Mouse (Mus musculus) stomach, postnatal 0 days (tissue): ENCODE results near the gene Fam114a1. TPM values are rescaled to one million over a fixed set of nuclear protein-coding genes. Genes with fewer than 3 reads are reported as not detected.
A peak's percentile ranks its signal among the peaks of the same experiment; 100 is the strongest.

ENCODE experiments used
- ATAC-seq: fragments of 200-750 bp; cut with Nextera tagmentation; 2 replicates; pipeline ENCODE4 v1.8.0; 2017; ENCODE audit not compliant: low FRiP score, low TSS enrichment
- DNase-seq: peaks from one replicate; pipeline ENCODE4 v3.0.0-alpha.2; 2016; ENCODE audit warnings: low spot score
- H3K27ac ChIP-seq: fragments of 300-500 bp; sonication (generic); replicated peaks from 2 replicates; pipeline ENCODE4 v1.5.1; 2014; ENCODE audit warnings: mild to moderate bottlenecking, control low read depth
- H3K27me3 ChIP-seq: fragments of 300-500 bp; sonication (generic); 2 replicates; pipeline ENCODE4 v1.6.1; 2014; ENCODE audit warnings: low read length; ENCODE audit not compliant: control insufficient read depth, insufficient read depth
- H3K36me3 ChIP-seq: fragments of 300-500 bp; sonication (generic); 2 replicates; pipeline ENCODE4 v1.6.1; 2014; ENCODE audit warnings: low read length, mixed read lengths; ENCODE audit not compliant: control insufficient read depth, insufficient read depth
- H3K4me1 ChIP-seq: fragments of 300-500 bp; sonication (generic); replicated peaks from 2 replicates; pipeline ENCODE4 v1.6.1; 2014; ENCODE audit warnings: antibody characterized with exemption; ENCODE audit not compliant: control insufficient read depth, insufficient read depth
- H3K4me2 ChIP-seq: fragments of 300-500 bp; sonication (generic); replicated peaks from 2 replicates; pipeline ENCODE4 v1.6.1; 2014; ENCODE audit warnings: low read depth, mild to moderate bottlenecking, control low read depth, moderate library complexity
- H3K4me3 ChIP-seq: fragments of 300-500 bp; sonication (generic); 2 replicates; pipeline ENCODE4 v1.5.1; 2014; ENCODE audit warnings: low read depth, low read length, control low read depth
- H3K9ac ChIP-seq: fragments of 300-500 bp; sonication (generic); 2 replicates; pipeline ENCODE4 v1.6.1; 2014; ENCODE audit warnings: mild to moderate bottlenecking, low read length, control low read depth, mixed read lengths
- H3K9me3 ChIP-seq: fragments of 300-500 bp; sonication (generic); 2 replicates; pipeline ENCODE4 v1.6.1; 2016; ENCODE audit warnings: low read length; ENCODE audit not compliant: control insufficient read depth
- CTCF ChIP-seq: IDR thresholded peaks from 2 replicates; pipeline ENCODE4 v1.5.1; 2016; ENCODE audit warnings: antibody characterized with exemption, low read depth, mild to moderate bottlenecking, moderate library complexity
- EP300 ChIP-seq: optimal IDR thresholded peaks from 2 replicates; pipeline ENCODE3; 2016; ENCODE audit warnings: antibody characterized with exemption
- WGBS: fragments of 180-500 bp; shearing (Covaris S2); extraction: QIAGEN DNeasy Blood & Tissue Kit; methylation state at CpG from one replicate; pipeline ENCODE4 v1.1.7; 2014; 5-methylcytosine and 5-hydroxymethylcytosine counted together
- polyA plus RNA-seq: library from polyadenylated mRNA; unstranded; fragments of >200 nt; fragmentation: Nextera tagmentation; extraction: Ambion mirVana; gene quantifications from 2 replicates; pipeline ENCODE4 v1.2.1, GENCODE M21; 2015

The Fam114a1 gene
- polyA plus RNA-seq, 1 experiment from 2014 or later = 31.0 TPM

DNA sequence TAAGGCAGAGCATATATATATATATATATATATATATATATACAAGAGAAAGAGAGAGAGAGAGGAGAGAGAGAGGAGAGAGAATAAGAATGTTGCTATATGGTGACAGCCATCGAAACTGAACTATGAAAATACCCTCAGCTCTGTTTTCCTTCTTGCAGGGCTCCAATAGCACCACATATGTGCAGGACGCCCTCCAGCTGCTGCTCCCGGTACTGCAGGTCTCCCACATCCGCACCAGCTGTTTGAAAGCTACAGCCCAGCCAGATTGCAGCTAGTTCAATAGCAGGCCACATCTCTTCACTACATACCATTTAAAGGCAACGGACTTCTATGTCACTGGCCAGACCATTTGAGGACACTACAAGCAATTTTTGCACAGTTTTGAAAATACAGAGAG is 70.6 kb downstream of the Fam114a1 start:
- Histone ChIP-seq H3K36me3 (peaks cover 8% of the 10 kb centered on the region), H3K4me2 (no peak overlapping the region), H3K27me3 (no peaks in the 10 kb centered on the region), H3K4me1 (no peaks in the 10 kb centered on the region), H3K9me3 (no peaks in the 10 kb centered on the region), H3K27ac (no peak overlapping the region), H3K9ac (no peak overlapping the region), H3K4me3 (no peak overlapping the region)
- ATAC-seq = no peak
- DNase-seq = no peak
- WGBS = 72% methylated on average over 5 of the region's 5 CpGs
- TF ChIP-seq CTCF = peak; percentile 54
- TF ChIP-seq EP300 = no peak

DNA sequence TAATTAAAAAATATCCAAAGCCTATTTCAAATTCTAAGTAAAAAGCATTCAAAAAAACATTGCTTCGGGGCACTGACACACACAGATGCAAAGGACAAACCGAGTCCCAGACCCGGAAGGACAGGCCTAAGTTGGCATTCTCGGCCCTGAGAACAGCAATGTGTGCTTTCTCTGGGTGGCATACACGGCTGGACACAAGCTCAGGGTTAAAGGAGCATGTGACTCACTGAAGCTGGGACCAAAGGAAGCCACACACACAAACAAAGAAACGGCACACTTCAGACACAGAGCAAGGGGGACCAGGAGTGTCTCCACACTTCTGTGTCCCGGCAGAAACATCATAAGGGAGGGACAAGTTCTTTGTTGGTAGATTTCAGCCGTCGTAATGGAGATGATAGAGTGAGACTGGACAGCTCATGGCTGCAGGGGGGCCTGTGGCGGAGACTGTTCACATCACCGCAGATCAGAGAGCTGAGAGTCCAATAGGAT is 73.6 kb downstream of the Fam114a1 start:
- Histone ChIP-seq H3K27ac (no peak overlapping the region), H3K4me3 (no peak overlapping the region), H3K27me3 (no peaks in the 10 kb centered on the region), H3K4me2 (no peak overlapping the region), H3K9me3 (no peaks in the 10 kb centered on the region), H3K9ac (no peak overlapping the region), H3K4me1 (no peaks in the 10 kb centered on the region), H3K36me3 (peaks cover 5% of the 10 kb centered on the region)
- ATAC-seq (no peak), DNase-seq (no peak)
- 65% methylated on average over 11 of the region's 11 CpGs for WGBS
- TF ChIP-seq CTCF (no peak), EP300 (no peak)

DNA sequence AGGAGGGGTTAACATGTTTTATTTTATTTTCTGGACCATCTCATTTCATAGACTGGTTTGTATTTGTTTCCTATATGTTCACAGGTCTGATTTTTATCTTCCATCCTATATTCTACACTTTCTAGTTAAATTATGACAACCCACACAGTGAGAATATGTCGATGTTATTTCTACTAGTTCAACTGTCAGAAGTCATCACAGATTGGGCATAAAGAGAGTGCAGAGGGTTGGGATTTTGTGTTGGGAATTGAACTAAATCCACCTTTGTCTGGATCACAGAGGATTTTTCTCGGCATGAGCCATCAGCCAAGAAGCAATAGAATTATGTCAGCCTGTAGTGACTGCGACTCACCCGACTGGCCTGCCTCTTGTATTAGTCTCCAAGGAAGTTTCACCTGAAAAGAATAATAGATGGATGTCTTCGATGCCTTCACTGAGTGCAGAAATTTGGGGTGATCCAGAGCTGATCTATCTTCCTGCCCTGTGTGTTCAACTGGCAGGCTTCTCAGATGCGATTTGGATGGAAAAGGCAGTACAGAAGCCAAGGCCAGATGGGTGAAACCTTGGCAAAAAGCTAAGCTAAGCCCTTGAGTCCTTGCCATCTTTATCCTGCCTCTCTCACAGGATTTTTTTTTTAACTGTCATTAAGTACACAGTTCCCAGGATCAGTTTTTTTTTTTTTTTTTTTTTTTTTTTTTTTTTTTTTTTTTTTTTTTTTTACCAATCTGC is 75.9 kb downstream of the Fam114a1 start:
- ATAC-seq = no peak
- 69% methylated on average over 6 of the region's 6 CpGs for WGBS
- H3K4me2 ChIP-seq = no peak overlapping the region

DNA sequence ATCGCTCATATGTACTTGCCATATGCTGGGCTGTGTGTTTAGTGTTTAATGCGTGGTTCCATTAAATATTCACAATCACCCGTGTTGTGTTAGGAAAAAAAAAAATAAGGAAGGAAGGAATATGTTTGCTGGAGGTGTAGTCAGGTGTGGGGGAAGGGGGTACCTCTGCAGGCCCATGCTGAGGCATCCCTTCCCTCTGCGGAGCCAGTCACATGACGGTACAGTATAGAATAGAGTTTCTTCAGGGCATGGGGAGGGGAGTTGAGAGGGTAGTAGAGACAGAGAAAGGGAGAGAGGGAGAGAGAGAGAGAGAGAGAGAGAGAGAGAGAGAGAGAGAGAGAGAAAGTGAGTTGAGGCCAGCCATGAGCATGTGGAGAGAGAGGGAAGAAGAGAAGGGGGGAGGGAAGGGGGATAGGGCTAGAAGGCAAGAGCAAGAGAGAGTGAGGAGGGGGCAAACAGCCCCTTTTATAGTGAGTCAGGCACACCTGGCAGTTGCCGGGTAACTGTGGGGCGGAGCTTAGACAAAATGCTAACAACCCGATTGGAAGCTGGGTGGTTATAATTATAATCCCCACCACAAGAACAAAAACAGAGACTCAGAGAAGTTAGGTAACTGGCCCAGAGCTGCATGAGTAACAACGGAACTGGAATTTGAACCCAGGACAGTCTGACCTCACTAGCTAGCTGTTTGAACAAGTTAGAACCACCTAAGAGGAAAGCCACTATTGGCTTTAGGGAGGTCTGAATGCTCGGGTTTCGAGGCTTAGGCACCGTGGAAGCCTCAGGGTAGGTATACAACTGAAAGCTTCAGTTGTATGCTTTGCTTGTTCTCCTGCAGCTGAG is 76.8 kb downstream of the Fam114a1 start:
- DNase-seq (no peak), ATAC-seq (no peak)
- Histone ChIP-seq H3K27me3 (no peaks in the 10 kb centered on the region), H3K4me2 (no peak overlapping the region), H3K9ac (no peak overlapping the region), H3K9me3 (no peaks in the 10 kb centered on the region), H3K27ac (no peak overlapping the region), H3K36me3 (no peaks in the 10 kb centered on the region), H3K4me1 (no peaks in the 10 kb centered on the region), H3K4me3 (no peak overlapping the region)
- TF ChIP-seq EP300 (no peak), CTCF (no peak)
- WGBS = 59% methylated on average over 12 of the region's 12 CpGs

More for the DNA sequence above, 75.9 kb downstream of the Fam114a1 start:
- no peak overlapping the region for H3K4me3 ChIP-seq
- H3K4me1 ChIP-seq = no peaks in the 10 kb centered on the region
- TF ChIP-seq EP300 (no peak), CTCF (no peak)
- H3K27me3 ChIP-seq = no peaks in the 10 kb centered on the region
- no peak overlapping the region for H3K9ac ChIP-seq
- H3K27ac ChIP-seq = no peak overlapping the region
- H3K36me3 ChIP-seq = peaks cover 5% of the 10 kb centered on the region
- no peaks in the 10 kb centered on the region for H3K9me3 ChIP-seq
- DNase-seq = no peak

DNA sequence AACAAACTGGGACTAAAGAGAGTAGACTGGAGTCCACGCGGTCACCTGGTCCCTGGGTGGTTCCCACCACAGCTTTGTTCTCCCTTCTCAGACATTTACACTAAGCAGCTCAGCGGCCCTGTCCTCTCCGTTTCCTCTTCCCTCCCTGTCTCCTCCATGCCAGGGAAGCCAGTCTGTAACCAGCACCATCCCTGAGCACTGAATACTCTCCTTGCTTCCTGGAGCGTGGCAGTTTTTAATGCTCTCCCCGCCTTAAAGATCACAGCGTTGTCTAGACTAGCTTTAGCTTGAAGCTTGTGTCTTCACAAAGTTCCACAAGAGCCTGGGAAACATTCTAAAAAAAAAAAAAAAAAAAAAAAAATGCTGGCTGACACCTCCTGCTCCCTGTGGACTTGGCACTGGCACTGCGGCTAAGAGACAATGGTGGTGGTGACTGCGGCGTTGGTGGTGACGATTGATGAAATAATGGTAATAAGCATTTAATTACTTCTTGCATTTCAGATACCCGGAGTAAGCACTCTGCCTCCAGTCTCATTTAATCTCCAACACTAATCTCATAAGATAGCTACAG is 77.5 kb downstream of the Fam114a1 start:
- DNase-seq = no peak
- TF ChIP-seq CTCF (no peak), EP300 (no peak)
- 67% methylated on average over 12 of the region's 12 CpGs for WGBS

More for the DNA sequence above, 77.5 kb downstream of the Fam114a1 start:
- no peak overlapping the region for H3K27ac ChIP-seq
- H3K4me3 ChIP-seq = no peak overlapping the region
- no peak overlapping the region for H3K4me2 ChIP-seq
- no peaks in the 10 kb centered on the region for H3K36me3 ChIP-seq
- no peak overlapping the region for H3K9ac ChIP-seq
- no peaks in the 10 kb centered on the region for H3K4me1 ChIP-seq
- H3K9me3 ChIP-seq = no peaks in the 10 kb centered on the region
- ATAC-seq = no peak
- no peaks in the 10 kb centered on the region for H3K27me3 ChIP-seq
